ENCODE assay signal across 8 mouse cellular contexts in genomic region chr1:179853421-179853820, GRCm38 (mm10). TPM values are rescaled to one million over a fixed set of nuclear protein-coding genes. Genes with fewer than 3 reads are reported as not detected.
A peak's percentile ranks its signal among the peaks of the same experiment; 100 is the strongest.
DNase-seq lines count a peak whose midpoint lies in the region; ATAC-seq and TF ChIP-seq lines count a peak whose summit lies in the region.

No protein-coding gene starts in this region.

- H3K9ac ChIP-seq in forebrain, embryonic 14.5 days (ENCODE audit: low read length): no peak overlapping the region
- no peak overlapping the region for H3K9ac ChIP-seq in forebrain, embryonic 15.5 days (replicated peaks)
- no peak overlapping the region for H3K9ac ChIP-seq in midbrain, embryonic 14.5 days (replicated peaks; ENCODE audit: low read length)
- no peak overlapping the region for H3K9ac ChIP-seq in midbrain, embryonic 16.5 days (ENCODE audit: low read depth, low read length)
- H3K9ac ChIP-seq in liver, embryonic 15.5 days: no peak overlapping the region

- 56% methylated on average over 4 of the region's 4 CpGs for WGBS in forebrain, embryonic 14.5 days
- 58% methylated on average over 4 of the region's 4 CpGs for WGBS in forebrain, embryonic 15.5 days
- 52% methylated on average over 4 of the region's 4 CpGs for WGBS in midbrain, embryonic 14.5 days
- 56% methylated on average over 4 of the region's 4 CpGs for WGBS in midbrain, embryonic 16.5 days
- WGBS in liver, embryonic 15.5 days (ENCODE audit: insufficient replicate concordance): 15% methylated on average over 4 of the region's 4 CpGs

- DNase-seq in forebrain, embryonic 14.5 days (ENCODE audit: low spot score): peak; percentile 25
- DNase-seq in midbrain, embryonic 14.5 days: peak; percentile 53
- DNase-seq in brain, embryonic 14.5 days (ENCODE audit: low read depth): peak; percentile 42
- no peak for DNase-seq in layer of hippocampus, postnatal 36 days
- no peak for DNase-seq in left cerebral cortex, adult 11 months (ENCODE audit: low spot score)

- H3K27ac ChIP-seq in forebrain, embryonic 14.5 days (ENCODE audit: low read depth, low read length): no peak overlapping the region
- no peak overlapping the region for H3K27ac ChIP-seq in forebrain, embryonic 15.5 days (replicated peaks)
- no peak overlapping the region for H3K27ac ChIP-seq in midbrain, embryonic 14.5 days (replicated peaks; ENCODE audit: low read depth, low read length)
- no peak overlapping the region for H3K27ac ChIP-seq in midbrain, embryonic 16.5 days (ENCODE audit: low read length)
- H3K27ac ChIP-seq in liver, embryonic 15.5 days (replicated peaks): peak overlapping the region; percentile 82

- H3K4me1 ChIP-seq in forebrain, embryonic 14.5 days (ENCODE audit: control insufficient read depth, insufficient read depth, low read length): no peaks in the 10 kb centered on the region
- no peaks in the 10 kb centered on the region for H3K4me1 ChIP-seq in forebrain, embryonic 15.5 days
- no peaks in the 10 kb centered on the region for H3K4me1 ChIP-seq in midbrain, embryonic 14.5 days (ENCODE audit: control insufficient read depth, insufficient read depth, low read length)
- 0 out of 2 replicates have a peak, but pooled peaks cover 2% of the 10 kb centered on the region for H3K4me1 ChIP-seq in midbrain, embryonic 16.5 days (ENCODE audit: control insufficient read depth, insufficient read depth, low read length)
- H3K4me1 ChIP-seq in liver, embryonic 15.5 days (replicated peaks): peaks cover 23% of the 10 kb centered on the region

- H3K4me3 ChIP-seq in forebrain, embryonic 14.5 days (ENCODE audit: low read depth, low read length): no peak overlapping the region
- no peak overlapping the region for H3K4me3 ChIP-seq in forebrain, embryonic 15.5 days
- no peak overlapping the region for H3K4me3 ChIP-seq in midbrain, embryonic 14.5 days (replicated peaks; ENCODE audit: low read depth, low read length)
- H3K4me3 ChIP-seq in midbrain, embryonic 16.5 days (ENCODE audit: low read depth, low read length): no peak overlapping the region
- H3K4me3 ChIP-seq in liver, embryonic 15.5 days (replicated peaks): no peak overlapping the region

- H3K9me3 ChIP-seq in forebrain, embryonic 14.5 days (replicated peaks; ENCODE audit: control insufficient read depth, low read length): no peaks in the 10 kb centered on the region
- no peaks in the 10 kb centered on the region for H3K9me3 ChIP-seq in forebrain, embryonic 15.5 days
- no peaks in the 10 kb centered on the region for H3K9me3 ChIP-seq in midbrain, embryonic 14.5 days (ENCODE audit: control insufficient read depth, low read length)
- H3K9me3 ChIP-seq in midbrain, embryonic 16.5 days (replicated peaks; ENCODE audit: control insufficient read depth, low read length, poor library complexity, severe bottlenecking): no peaks in the 10 kb centered on the region
- no peaks in the 10 kb centered on the region for H3K9me3 ChIP-seq in liver, embryonic 15.5 days (replicated peaks)

- TF ChIP-seq POLR2A in brain, embryonic 14.5 days (IDR thresholded peaks at IDR 0.05; ENCODE audit: borderline replicate concordance, extremely low read depth, insufficient read depth, insufficient read length, poor library complexity, severe bottlenecking): no peak

- TF ChIP-seq CTCF in brain, embryonic 14.5 days (IDR thresholded peaks at IDR 0.05; ENCODE audit: borderline replicate concordance, extremely low read depth, insufficient read depth, insufficient read length): peak; percentile 62

- ATAC-seq in forebrain, embryonic 14.5 days: no peak
- no peak for ATAC-seq in forebrain, embryonic 15.5 days (replicated peaks)
- ATAC-seq in midbrain, embryonic 14.5 days (ENCODE audit: low FRiP score, low TSS enrichment): no peak
- ATAC-seq in midbrain, embryonic 16.5 days: no peak
- ATAC-seq in liver, embryonic 15.5 days (ENCODE audit: insufficient read depth): no peak

- H3K36me3 ChIP-seq in forebrain, embryonic 14.5 days (ENCODE audit: control insufficient read depth, insufficient read depth, low read length): no peaks in the 10 kb centered on the region
- no peaks in the 10 kb centered on the region for H3K36me3 ChIP-seq in forebrain, embryonic 15.5 days
- H3K36me3 ChIP-seq in midbrain, embryonic 14.5 days (ENCODE audit: control insufficient read depth, insufficient read depth, low read length): no peaks in the 10 kb centered on the region
- no peaks in the 10 kb centered on the region for H3K36me3 ChIP-seq in midbrain, embryonic 16.5 days (ENCODE audit: control insufficient read depth, insufficient read depth, low read length)
- no peaks in the 10 kb centered on the region for H3K36me3 ChIP-seq in liver, embryonic 15.5 days (replicated peaks)

- H3K4me2 ChIP-seq in forebrain, embryonic 14.5 days (ENCODE audit: low read length): no peak overlapping the region
- H3K4me2 ChIP-seq in forebrain, embryonic 15.5 days (replicated peaks): no peak overlapping the region
- no peak overlapping the region for H3K4me2 ChIP-seq in midbrain, embryonic 14.5 days (ENCODE audit: low read length)
- no peak overlapping the region for H3K4me2 ChIP-seq in midbrain, embryonic 16.5 days (ENCODE audit: low read length)
- H3K4me2 ChIP-seq in liver, embryonic 15.5 days: peak overlapping the region; percentile 60

- H3K27me3 ChIP-seq in forebrain, embryonic 14.5 days (replicated peaks; ENCODE audit: control insufficient read depth, insufficient read depth, low read length): no peaks in the 10 kb centered on the region
- no peaks in the 10 kb centered on the region for H3K27me3 ChIP-seq in forebrain, embryonic 15.5 days
- H3K27me3 ChIP-seq in midbrain, embryonic 14.5 days (ENCODE audit: control insufficient read depth, insufficient read depth, low read length): no peaks in the 10 kb centered on the region
- H3K27me3 ChIP-seq in midbrain, embryonic 16.5 days (ENCODE audit: control insufficient read depth, insufficient read depth, low read depth, low read length): no peaks in the 10 kb centered on the region
- no peaks in the 10 kb centered on the region for H3K27me3 ChIP-seq in liver, embryonic 15.5 days

RNA-seq across cellular contexts. Expression of gene Ahctf1, which starts 49.9 kb away (rescaled TPM):
- 17.1 and 20.6 TPM in 2 replicates for polyA plus RNA-seq in forebrain, embryonic 14.5 days (2014; fragmentation: Nextera tagmentation; extraction: Ambion mirVana)
- polyA plus RNA-seq in forebrain, embryonic 15.5 days (2015; fragmentation: Nextera tagmentation; extraction: Ambion mirVana): 19.8 and 22.2 TPM in 2 replicates
- polyA plus RNA-seq in midbrain, embryonic 14.5 days (2014; fragmentation: Nextera tagmentation; extraction: Ambion mirVana): 19.3 and 24.2 TPM in 2 replicates
- polyA plus RNA-seq in midbrain, embryonic 16.5 days (2015; fragmentation: Nextera tagmentation; extraction: Ambion mirVana): 15.3 and 16.0 TPM in 2 replicates
- 30.3 and 32.3 TPM in 2 replicates for polyA plus RNA-seq in brain, embryonic 14.5 days (2012; rRNA removed)
- polyA plus RNA-seq in liver, embryonic 15.5 days (2015; fragmentation: Nextera tagmentation; extraction: Ambion mirVana): 16.4 and 18.0 TPM in 2 replicates
- 10 to 100 TPM; 39.9 to 55.1 TPM for total RNA-seq in layer of hippocampus, postnatal 36 days (2021)

RNA-seq across cellular contexts. Expression of gene Gm10518, which starts 50.2 kb away (rescaled TPM):
- not detected in 2 replicates for polyA plus RNA-seq in forebrain, embryonic 14.5 days (2014; fragmentation: Nextera tagmentation; extraction: Ambion mirVana)
- 0.29 TPM in 1 of 2 replicates, not detected in the other for polyA plus RNA-seq in forebrain, embryonic 15.5 days (2015; fragmentation: Nextera tagmentation; extraction: Ambion mirVana)
- polyA plus RNA-seq in midbrain, embryonic 14.5 days (2014; fragmentation: Nextera tagmentation; extraction: Ambion mirVana): not detected in 2 replicates
- not detected in 2 replicates for polyA plus RNA-seq in midbrain, embryonic 16.5 days (2015; fragmentation: Nextera tagmentation; extraction: Ambion mirVana)
- polyA plus RNA-seq in brain, embryonic 14.5 days (2012; rRNA removed): not detected in 2 replicates
- 0.14 TPM in 2 replicates for polyA plus RNA-seq in liver, embryonic 15.5 days (2015; fragmentation: Nextera tagmentation; extraction: Ambion mirVana)
- not detected for total RNA-seq in layer of hippocampus, postnatal 36 days (2021)

Comparison
In these comparisons a context has a peak if more than half of its experiments do, and no peak if none do; other contexts are left out.
1. DNase-seq: peak in forebrain, embryonic 14.5 days (single experiment), midbrain, embryonic 14.5 days (single experiment) and brain, embryonic 14.5 days (single experiment); none in layer of hippocampus, postnatal 36 days (0 of 2) and left cerebral cortex, adult 11 months (single experiment).